Mouse (Mus musculus) urinary bladder, postnatal 36 days (tissue): ENCODE results near the gene Best1.
A peak's percentile ranks its signal among the peaks of the same experiment; 100 is the strongest.

Experiments
- DNase-seq, 2 experiments: peaks; one replicate each; pipeline ENCODE4 v3.0.0; 2022; ENCODE audit warnings: low spot score in 2 of 2, mixed read lengths in 1 of 2

The Best1 gene

GRCm38 (mm10) chr19:10022414-10023303, 21.2 kb upstream of the Best1 start:
- no peak for DNase-seq

DNA sequence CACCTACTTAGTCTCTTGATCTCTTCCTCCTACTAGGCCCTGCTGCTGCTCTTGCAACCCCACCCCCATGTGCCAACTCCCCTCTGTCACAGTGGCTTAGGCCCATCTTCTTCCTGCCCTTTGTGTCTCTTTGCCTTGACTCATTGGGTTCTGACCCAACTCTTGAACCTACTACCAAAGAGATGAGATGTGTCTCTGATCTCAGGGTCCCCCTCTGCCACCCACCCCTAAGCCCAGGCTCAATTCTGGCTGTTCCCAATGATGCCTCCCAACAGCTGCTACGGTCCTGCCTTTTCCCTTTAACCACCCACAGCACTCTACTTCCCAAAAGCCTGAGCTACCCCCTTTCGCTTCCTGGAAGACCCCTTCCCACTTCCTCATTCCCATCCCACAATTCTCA, 20.5 kb upstream of the Best1 start:
- DNase-seq, result no peak

- no peak for DNase-seq
Observed at GRCm38 (mm10) chr19:10019214-10019760, 17.9 kb upstream of the Best1 start.

- DNase-seq, result no peak
Observed at GRCm38 (mm10) chr19:10018527-10018818, 17.0 kb upstream of the Best1 start.

GRCm38 (mm10) chr19:10017637-10018526, 16.4 kb upstream of the Best1 start:
- peak; percentile 87 to 92 for DNase-seq

DNA sequence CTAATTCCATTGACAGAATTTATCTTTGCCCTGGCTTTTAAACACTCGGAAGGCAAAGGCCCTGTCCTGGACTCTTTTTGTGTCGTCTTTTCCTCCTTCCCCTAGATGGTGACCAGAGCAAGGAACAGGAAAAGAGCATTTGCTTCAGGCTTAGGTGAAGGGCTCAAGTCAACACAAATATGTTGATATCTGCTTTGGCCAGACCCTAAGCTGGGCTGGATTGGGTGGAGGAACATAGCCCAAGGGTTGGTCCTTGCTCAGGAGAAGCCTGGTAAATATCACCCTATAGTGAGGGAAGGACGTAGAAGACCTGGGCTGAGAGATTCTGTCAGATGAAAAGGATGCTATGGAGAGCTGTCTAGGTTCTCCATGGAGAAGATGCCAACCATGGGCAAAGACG, 14.7 kb upstream of the Best1 start:
- DNase-seq, result no peak

- no peak for DNase-seq
Observed at GRCm38 (mm10) chr19:10015442-10015841, 14.0 kb upstream of the Best1 start.

GRCm38 (mm10) chr19:10014824-10015223, 13.4 kb upstream of the Best1 start:
- no peak for DNase-seq

DNA sequence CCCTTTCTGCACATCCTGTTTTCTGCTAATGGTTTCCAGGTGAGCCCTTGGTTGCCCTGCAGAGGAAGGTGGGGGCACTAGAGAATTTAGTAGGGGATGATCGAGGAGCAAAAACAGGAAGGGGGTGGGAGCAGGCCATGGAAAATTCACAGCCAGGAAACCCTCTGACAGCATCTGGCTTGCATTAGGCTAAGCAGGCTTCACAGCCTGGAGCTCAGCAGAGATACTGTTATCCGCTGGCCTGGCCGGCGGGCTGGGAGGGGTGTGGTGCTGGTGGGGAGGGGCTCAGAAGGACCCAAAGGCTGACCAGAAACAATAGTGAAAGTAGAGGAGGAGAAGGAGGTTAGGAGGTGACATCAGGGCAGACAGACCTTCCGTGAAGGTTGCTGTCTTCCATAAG, 12.5 kb upstream of the Best1 start:
- no peak for DNase-seq

GRCm38 (mm10) chr19:10013348-10013747, 11.9 kb upstream of the Best1 start:
- DNase-seq, result no peak

DNA sequence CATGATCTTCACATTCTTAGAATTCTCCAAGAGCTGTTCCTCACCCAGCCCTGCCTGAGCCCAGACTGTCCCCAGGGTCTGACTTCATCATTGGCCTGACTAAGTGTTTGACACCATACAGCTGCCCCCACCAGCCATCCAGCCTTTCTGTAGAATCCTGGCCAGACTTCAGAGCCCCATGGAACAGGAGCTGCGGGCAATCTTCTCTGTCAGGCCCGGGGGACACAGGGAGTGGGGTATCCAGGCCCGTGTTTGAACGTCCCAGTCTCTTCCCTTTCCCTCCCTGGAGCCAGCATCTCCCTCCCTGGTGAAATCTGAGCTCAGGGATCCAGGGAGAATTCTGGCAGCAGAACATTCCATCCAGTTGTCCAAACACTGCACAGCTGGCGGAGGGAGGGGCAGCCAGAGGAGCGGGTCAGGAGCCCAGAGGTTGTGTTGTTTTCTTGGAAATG, 11.4 kb upstream of the Best1 start:
- peak in 1 of 2 experiments; percentile 59 for DNase-seq

DNA sequence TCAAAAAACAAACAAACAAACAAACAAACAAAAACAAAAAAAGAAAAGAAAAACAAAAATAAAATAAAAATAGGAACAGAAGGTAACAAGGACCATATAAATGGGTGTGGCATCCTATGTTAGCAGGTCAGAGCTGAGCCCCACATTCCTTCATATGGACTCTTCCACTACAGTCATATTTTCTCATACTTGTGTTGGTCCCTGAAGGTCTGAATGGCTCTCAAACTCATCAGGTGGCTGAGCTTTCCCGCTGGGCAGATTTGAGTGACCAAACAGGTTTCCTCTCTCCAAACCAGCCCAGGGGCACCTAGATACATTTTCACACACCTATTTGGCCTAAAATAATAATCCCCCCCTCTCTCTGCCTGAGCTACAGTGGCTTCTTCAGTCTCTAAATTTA, 10.0 kb upstream of the Best1 start:
- no peak for DNase-seq

DNA sequence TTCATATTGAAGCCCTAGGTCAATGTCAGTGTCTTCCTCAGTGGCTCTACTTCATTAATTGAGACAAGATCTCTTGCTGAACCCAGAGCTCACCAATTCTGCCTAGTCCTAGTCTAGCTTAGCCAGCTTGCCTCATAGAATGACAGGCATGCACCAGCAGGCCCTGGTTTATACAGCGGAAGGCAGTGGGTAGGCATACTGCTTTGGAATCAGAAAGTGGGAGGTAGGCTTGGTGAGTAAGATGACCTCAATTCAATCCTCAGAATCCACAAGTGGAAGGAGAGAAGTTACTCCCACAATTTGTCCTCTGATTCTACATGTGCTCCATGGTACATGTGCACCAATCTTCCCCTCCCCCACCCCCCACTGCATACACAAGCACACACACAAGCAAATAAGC, 2.3 kb upstream of the Best1 start:
- DNase-seq, result no peak

DNA sequence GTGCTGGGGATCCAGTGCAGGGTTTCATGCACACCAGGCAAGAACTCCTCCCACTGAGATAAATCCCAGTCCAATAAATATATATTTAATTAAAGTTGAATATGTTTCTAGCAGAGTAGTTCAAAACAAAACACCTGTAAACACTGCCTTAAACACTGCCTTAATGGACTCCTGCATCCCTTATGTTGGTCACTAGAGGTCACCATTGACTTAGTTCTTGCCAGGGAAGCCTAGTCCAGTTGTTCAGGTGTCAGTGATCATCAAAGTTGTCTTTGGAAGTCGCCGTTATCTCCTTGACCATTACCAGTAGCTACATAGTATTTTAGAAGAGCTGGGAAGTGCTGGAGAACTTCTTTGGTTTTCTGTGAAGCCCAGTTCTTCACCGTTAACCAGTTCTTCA, 1.1 kb downstream of the Best1 start:
- DNase-seq, result no peak

- no peak for DNase-seq
Observed at GRCm38 (mm10) chr19:9998736-9999486, 2.5 kb downstream of the Best1 start.

- DNase-seq, result no peak
Observed at GRCm38 (mm10) chr19:9998063-9998416, 3.4 kb downstream of the Best1 start.

DNA sequence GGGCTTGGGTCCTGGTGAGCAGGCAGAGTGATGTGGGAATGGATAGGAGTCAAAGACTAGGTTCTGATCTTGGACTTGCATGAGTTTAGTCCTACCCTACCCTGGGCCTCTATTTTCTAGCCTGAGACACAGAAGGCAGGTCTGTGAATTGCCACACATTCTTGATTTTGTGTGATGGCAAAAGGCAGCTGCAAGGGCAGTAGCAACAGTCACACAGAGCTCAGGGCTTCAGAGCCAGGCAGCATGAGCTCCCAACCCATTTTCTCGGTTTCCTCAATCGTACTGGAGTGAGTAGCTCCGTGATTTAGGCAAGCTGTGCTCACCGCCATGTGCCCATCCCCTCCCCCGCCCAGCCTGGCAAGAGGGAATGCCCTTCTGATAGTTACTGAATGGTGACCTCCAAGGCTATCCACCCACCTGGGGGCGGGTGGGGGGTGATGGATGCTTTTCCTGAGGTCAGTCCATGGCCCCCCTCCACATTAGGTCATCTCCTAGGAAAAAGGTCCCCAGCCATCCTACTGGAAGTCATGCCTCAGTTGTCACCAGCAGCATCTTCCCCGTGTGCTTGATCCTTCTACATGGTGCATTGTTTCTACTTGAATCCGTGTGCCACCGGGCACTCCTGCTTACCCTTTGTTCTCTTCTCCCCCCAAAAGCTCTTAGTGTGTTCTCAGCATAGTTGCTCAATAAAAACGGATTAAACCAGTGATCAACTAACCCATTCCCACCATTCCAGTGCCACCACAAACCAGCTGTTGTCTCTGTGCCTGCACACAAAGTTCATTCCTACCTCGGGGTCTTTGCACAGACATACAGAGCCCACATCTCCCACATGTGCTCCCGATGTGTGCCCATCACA, 4.0 kb downstream of the Best1 start:
- DNase-seq, result no peak

- DNase-seq, result peak; percentile 84 to 91
Observed at GRCm38 (mm10) chr19:9993036-9993656, 8.3 kb downstream of the Best1 start.

- no peak for DNase-seq
Observed at GRCm38 (mm10) chr19:9992011-9992958, 9.1 kb downstream of the Best1 start.
